Comparison of ENCODE assay signal across 8 mouse cellular contexts in genomic region chr5:133106691-133107354, GRCm38 (mm10).
DNase-seq lines count a peak whose midpoint lies in the region; ATAC-seq and TF ChIP-seq lines count a peak whose summit lies in the region.

No protein-coding gene starts in this region.

- DNase-seq in intestine, embryonic 14.5 days (ENCODE audit: low spot score): peak; percentile 55
- peak; percentile 30 for DNase-seq in brain, adult 2 months (ENCODE audit: low read depth, low spot score)
- DNase-seq in kidney, postnatal 14 days: peak; percentile 12
- DNase-seq in midbrain, embryonic 10.5 days (ENCODE audit: low spot score): peak; percentile 43
- no peak for DNase-seq in thymus, postnatal 36 days
- no peak for DNase-seq in thymus, postnatal 0 days (ENCODE audit: low spot score)

- no peak overlapping the region for H3K27ac ChIP-seq in intestine, embryonic 14.5 days (ENCODE audit: low read depth)
- H3K27ac ChIP-seq in intestine, postnatal 0 days (ENCODE audit: low read depth, low read length): no peak overlapping the region
- no peak overlapping the region for H3K27ac ChIP-seq in forebrain, embryonic 16.5 days (ENCODE audit: low read length)
- H3K27ac ChIP-seq in midbrain, embryonic 10.5 days (replicated peaks): no peak overlapping the region; the same call in 1 of the 2 replicates

- H3K4me2 ChIP-seq in intestine, embryonic 14.5 days (ENCODE audit: low read length): no peak overlapping the region
- no peak overlapping the region for H3K4me2 ChIP-seq in intestine, postnatal 0 days (replicated peaks; ENCODE audit: low read depth)
- H3K4me2 ChIP-seq in forebrain, embryonic 16.5 days (ENCODE audit: low read length): no peak overlapping the region

- no peak for ATAC-seq in intestine, embryonic 14.5 days (replicated peaks; ENCODE audit: low FRiP score, low TSS enrichment, low read depth)
- no peak for ATAC-seq in intestine, postnatal 0 days
- ATAC-seq in forebrain, embryonic 16.5 days: peak; percentile 90

- TF ChIP-seq CTCF in intestine, postnatal 0 days (IDR thresholded peaks at IDR 0.05; ENCODE audit: low read depth): no peak

- H3K4me1 ChIP-seq in intestine, embryonic 14.5 days (replicated peaks; ENCODE audit: control insufficient read depth, insufficient read depth, low read length): peaks cover 5% of the 10 kb centered on the region; the same call in 1 of the 2 replicates
- no peaks in the 10 kb centered on the region for H3K4me1 ChIP-seq in intestine, postnatal 0 days (replicated peaks; ENCODE audit: control insufficient read depth, insufficient read depth, low read length)
- peaks cover 6% of the 10 kb centered on the region for H3K4me1 ChIP-seq in forebrain, embryonic 16.5 days (replicated peaks; ENCODE audit: control insufficient read depth, insufficient read depth, low read length)
- H3K4me1 ChIP-seq in midbrain, embryonic 10.5 days: peaks cover 11% of the 10 kb centered on the region

- H3K9ac ChIP-seq in intestine, embryonic 14.5 days (ENCODE audit: low read length): no peak overlapping the region
- no peak overlapping the region for H3K9ac ChIP-seq in intestine, postnatal 0 days (ENCODE audit: low read depth, low read length)
- no peak overlapping the region for H3K9ac ChIP-seq in forebrain, embryonic 16.5 days (replicated peaks; ENCODE audit: low read depth, low read length)

- H3K4me3 ChIP-seq in intestine, embryonic 14.5 days (ENCODE audit: low read depth, low read length): no peak overlapping the region
- H3K4me3 ChIP-seq in intestine, postnatal 0 days (ENCODE audit: low read depth, low read length): no peak overlapping the region
- H3K4me3 ChIP-seq in forebrain, embryonic 16.5 days (replicated peaks; ENCODE audit: low read length): no peak overlapping the region
- no peak overlapping the region for H3K4me3 ChIP-seq in midbrain, embryonic 10.5 days

- H3K27me3 ChIP-seq in intestine, embryonic 14.5 days (replicated peaks; ENCODE audit: control insufficient read depth, insufficient read depth, low read length): no peaks in the 10 kb centered on the region
- no peaks in the 10 kb centered on the region for H3K27me3 ChIP-seq in intestine, postnatal 0 days (replicated peaks; ENCODE audit: control insufficient read depth, insufficient read depth, low read length)
- no peaks in the 10 kb centered on the region for H3K27me3 ChIP-seq in forebrain, embryonic 16.5 days (replicated peaks; ENCODE audit: control insufficient read depth, insufficient read depth, low read length)
- H3K27me3 ChIP-seq in midbrain, embryonic 10.5 days (ENCODE audit: low read depth, poor library complexity, severe bottlenecking): no peaks in the 10 kb centered on the region

- H3K9me3 ChIP-seq in intestine, embryonic 14.5 days (ENCODE audit: control insufficient read depth, low read length): no peaks in the 10 kb centered on the region
- no peaks in the 10 kb centered on the region for H3K9me3 ChIP-seq in intestine, postnatal 0 days (ENCODE audit: control insufficient read depth)
- H3K9me3 ChIP-seq in forebrain, embryonic 16.5 days (ENCODE audit: control insufficient read depth, low read length): no peaks in the 10 kb centered on the region
- no peaks in the 10 kb centered on the region for H3K9me3 ChIP-seq in midbrain, embryonic 10.5 days (replicated peaks)

- H3K36me3 ChIP-seq in intestine, embryonic 14.5 days (ENCODE audit: control insufficient read depth, insufficient read depth, low read length): no peaks in the 10 kb centered on the region
- no peaks in the 10 kb centered on the region for H3K36me3 ChIP-seq in intestine, postnatal 0 days (ENCODE audit: control insufficient read depth, insufficient read depth)
- no peaks in the 10 kb centered on the region for H3K36me3 ChIP-seq in forebrain, embryonic 16.5 days (ENCODE audit: control insufficient read depth, insufficient read depth)
- H3K36me3 ChIP-seq in midbrain, embryonic 10.5 days: no peaks in the 10 kb centered on the region

- WGBS in intestine, embryonic 14.5 days: 35% methylated on average over 8 of the region's 8 CpGs
- WGBS in intestine, postnatal 0 days: 36% methylated on average over 8 of the region's 8 CpGs
- WGBS in forebrain, embryonic 16.5 days: 10% methylated on average over 8 of the region's 8 CpGs
- WGBS in midbrain, embryonic 10.5 days: 62% methylated on average over 8 of the region's 8 CpGs

Comparison
In these comparisons a context has a peak if more than half of its experiments do, and no peak if none do; other contexts are left out.
1. DNase-seq: peak in intestine, embryonic 14.5 days (single experiment), brain, adult 2 months (single experiment), kidney, postnatal 14 days (single experiment) and midbrain, embryonic 10.5 days (single experiment); none in thymus, postnatal 36 days (0 of 2) and thymus, postnatal 0 days (single experiment).